Mouse (Mus musculus): ENCODE measurements around the gene Sema3b.

GRCm38 (mm10) chr9:107608741-107609432 lies at the start of gene Sema3b:
- TF ChIP-seq CTCF (IDR thresholded peaks at IDR 0.05; ENCODE audit: low read depth): no peak
- TF ChIP-seq EP300 (IDR thresholded peaks at IDR 0.05; ENCODE audit: low read depth): no peak
